Mouse (Mus musculus) E14TG2a.4 (cell line): ENCODE data around the gene Btnl1.
A peak's percentile ranks its signal among the peaks of the same experiment; 100 is the strongest.

Experiments
- CTCF ChIP-seq: conservative IDR thresholded peaks from 2 replicates; pipeline ENCODE4 v1.5.1; 2014; ENCODE audit warnings: low read length
- NANOG ChIP-seq: IDR thresholded peaks from 2 replicates; pipeline ENCODE4 v1.6.1; 2014; ENCODE audit warnings: borderline replicate concordance, low read length, mixed read lengths
- POU5F1 ChIP-seq: IDR thresholded peaks from 2 replicates; pipeline ENCODE4 v1.6.1; 2014; ENCODE audit warnings: low read length, borderline replicate concordance

- peak; percentile 73 for TF ChIP-seq CTCF
- no peak for TF ChIP-seq NANOG
- TF ChIP-seq POU5F1 = no peak
These were observed 34.2 kb downstream of the Btnl1 start for GRCm38 (mm10) chr17:34411117-34411516.
